Mouse (Mus musculus) left cerebral cortex, adult 11 months (tissue): ENCODE data around the gene Olfr1513.
"Not testable (repeated sequence)": the region's sequence is repeated elsewhere in the genome, so short reads cannot be mapped to it uniquely, and the experiment has no call there.

Experiments
- DNase-seq: peaks from one replicate; pipeline ENCODE4 v3.0.0; 2022; ENCODE audit warnings: low spot score

The Olfr1513 gene

GRCm38 (mm10) chr14:52356308-52356707, at the start of gene Olfr1513:
Gene Olfr1513, minus strand, starts transcription at chr14:52356408.
- DNase-seq, result no peak

- no peak for DNase-seq
Measured at GRCm38 (mm10) chr14:52397279-52397678, 41.1 kb upstream of the Olfr1513 start, which contains the start of gene Olfr1511. Gene Olfr1511, minus strand, starts transcription at chr14:52397379.

- not testable (repeated sequence) for DNase-seq
Measured at GRCm38 (mm10) chr14:52390084-52390848, 34.1 kb upstream of the Olfr1513 start.

- DNase-seq, result no peak
Measured at GRCm38 (mm10) chr14:52379068-52379467, 22.9 kb upstream of the Olfr1513 start, which contains the start of gene Olfr1512. Gene Olfr1512, minus strand, starts transcription at chr14:52379168.

- DNase-seq, result peak; percentile 4
Measured at GRCm38 (mm10) chr14:52368741-52369140, 12.5 kb upstream of the Olfr1513 start.

- no peak for DNase-seq
Measured at GRCm38 (mm10) chr14:52339512-52339852, 16.7 kb downstream of the Olfr1513 start.

GRCm38 (mm10) chr14:52338751-52339511, 17.3 kb downstream of the Olfr1513 start:
- DNase-seq, result peak; percentile 68

- DNase-seq, result no peak
Measured at GRCm38 (mm10) chr14:52332171-52332570, 24.0 kb downstream of the Olfr1513 start.

- no peak for DNase-seq
Measured at GRCm38 (mm10) chr14:52331069-52331750, 25.0 kb downstream of the Olfr1513 start.

GRCm38 (mm10) chr14:52327910-52328812, 28.0 kb downstream of the Olfr1513 start, which contains the start of gene Sall2:
Gene Sall2, minus strand, starts transcription at chr14:52328762.
- no peak for DNase-seq

GRCm38 (mm10) chr14:52327375-52327901, 28.8 kb downstream of the Olfr1513 start:
- no peak for DNase-seq

- DNase-seq, result no peak
Measured at GRCm38 (mm10) chr14:52325890-52326289, 30.3 kb downstream of the Olfr1513 start.

- no peak for DNase-seq
Measured at GRCm38 (mm10) chr14:52319361-52319760, 36.8 kb downstream of the Olfr1513 start.

GRCm38 (mm10) chr14:52316441-52317225, 39.6 kb downstream of the Olfr1513 start:
- DNase-seq, result no peak

- peak; percentile 63 for DNase-seq
Measured at GRCm38 (mm10) chr14:52315792-52316440, 40.3 kb downstream of the Olfr1513 start.

GRCm38 (mm10) chr14:52315283-52315780, 40.9 kb downstream of the Olfr1513 start:
- DNase-seq, result no peak

GRCm38 (mm10) chr14:52314808-52315150, 41.4 kb downstream of the Olfr1513 start:
- DNase-seq, result no peak

- no peak for DNase-seq
Measured at GRCm38 (mm10) chr14:52313931-52314807, 42.0 kb downstream of the Olfr1513 start.

- DNase-seq, result no peak
Measured at GRCm38 (mm10) chr14:52310906-52311305, 45.3 kb downstream of the Olfr1513 start.
